Mouse (Mus musculus) cerebellum, adult 9-11 months (tissue): Measurements from ENCODE around the gene Cavin1.

ENCODE experiments used
- DNase-seq: peaks from one replicate; pipeline ENCODE4 v3.0.0; 2022

Gene Cavin1

GRCm38 (mm10) chr11:100908112-100908511, 62.6 kb downstream of the Cavin1 start:
- no peak for DNase-seq

GRCm38 (mm10) chr11:100906885-100907284, 63.8 kb downstream of the Cavin1 start:
- no peak for DNase-seq
